Mouse (Mus musculus) MEL (cell line): ENCODE measurements at regions not wholly inside any gene's neighbourhood (a gene's known extent, or its start where the extent isn't known, plus 50 kb on each side); places are given as distances from the start of the nearest gene placed in this dataset.

Experiments
- DNase-seq: peaks from one replicate; pipeline ENCODE4 v3.0.0; 2011; ENCODE audit warnings: low read depth, low spot score
- H3K27ac ChIP-seq: 2 replicates; pipeline ENCODE4 v1.5.1; 2012; ENCODE audit warnings: low read depth, mild to moderate bottlenecking, control low read depth, low read length, moderate library complexity; ENCODE audit not compliant: control insufficient read depth
- H3K27me3 ChIP-seq, 2 experiments: fragments of 150-350 bp in 1 of 2; sonication (generic) in 1 of 2; 2 replicates each; pipeline ENCODE4 v1.6.1; 2012; ENCODE audit warnings: low read length in 2 of 2, mild to moderate bottlenecking in 2 of 2, improper control_type of control experiment in 1 of 2, moderate library complexity in 1 of 2; ENCODE audit not compliant: insufficient read depth in 2 of 2, control insufficient read depth in 1 of 2
- H3K36me3 ChIP-seq, 2 experiments: 2 replicates each; pipeline ENCODE4 v1.6.1; 2012 to 2014; ENCODE audit warnings: low read length in 2 of 2, improper control_type of control experiment in 1 of 2, inconsistent platforms in 1 of 2, mild to moderate bottlenecking in 1 of 2; ENCODE audit not compliant: insufficient read depth in 2 of 2, control insufficient read depth in 1 of 2
- H3K4me1 ChIP-seq, 2 experiments: fragments of 150-350 bp in 1 of 2; sonication (generic) in 1 of 2; 2 replicates each; pipeline ENCODE4 v1.6.1; 2012; ENCODE audit warnings: low read length in 2 of 2, improper control_type of control experiment in 1 of 2, mild to moderate bottlenecking in 1 of 2; ENCODE audit not compliant: insufficient read depth in 2 of 2, control insufficient read depth in 1 of 2
- H3K4me3 ChIP-seq, 2 experiments: fragments of 150-350 bp in 1 of 2; sonication (generic) in 1 of 2; 2 replicates each; pipeline ENCODE4 v1.5.1; 2012; ENCODE audit warnings: low read depth in 2 of 2, low read length in 2 of 2, mild to moderate bottlenecking in 2 of 2, moderate library complexity in 2 of 2, control low read depth in 1 of 2, improper control_type of control experiment in 1 of 2; ENCODE audit not compliant: control insufficient read depth in 1 of 2, insufficient read depth in 1 of 2
- H3K79me2 ChIP-seq: 2 replicates; pipeline ENCODE4 v1.6.1; 2012; ENCODE audit warnings: mild to moderate bottlenecking, low read length, moderate library complexity; ENCODE audit not compliant: control insufficient read depth, poor library complexity, insufficient read depth
- H3K9ac ChIP-seq: 2 replicates; pipeline ENCODE4 v1.6.1; 2012; ENCODE audit warnings: low read depth, mild to moderate bottlenecking, control low read depth, low read length, moderate library complexity; ENCODE audit not compliant: control insufficient read depth, poor library complexity, severe bottlenecking
- H3K9me3 ChIP-seq: fragments of 150-350 bp; sonication (generic); replicated peaks from 2 replicates; pipeline ENCODE4 v1.6.1; 2012; ENCODE audit warnings: mild to moderate bottlenecking, low read length, improper control_type of control experiment, moderate library complexity; ENCODE audit not compliant: insufficient read depth
- CHD1 ChIP-seq: IDR thresholded peaks from 2 replicates; pipeline ENCODE4 v1.6.1; 2012; ENCODE audit warnings: low read depth, mild to moderate bottlenecking, inconsistent platforms, low read length, improper control_type of control experiment
- CHD2 ChIP-seq: IDR thresholded peaks from 2 replicates; pipeline ENCODE4 v1.6.1; 2011; ENCODE audit warnings: low read length, improper control_type of control experiment
- E2F4 ChIP-seq: IDR thresholded peaks from 2 replicates; pipeline ENCODE4 v1.6.1; 2011; ENCODE audit warnings: low read depth, low read length, improper control_type of control experiment, borderline replicate concordance
- EP300 ChIP-seq, 2 experiments: IDR thresholded peaks; 2 replicates each; pipeline ENCODE4 v1.6.1; 2011; ENCODE audit warnings: improper control_type of control experiment in 2 of 2, low read length in 2 of 2, low read depth in 1 of 2, mild to moderate bottlenecking in 1 of 2
- GATA1 ChIP-seq: IDR thresholded peaks from 2 replicates; pipeline ENCODE4 v1.6.1; 2011; ENCODE audit warnings: low read depth, low read length, improper control_type of control experiment
- HCFC1 ChIP-seq: IDR thresholded peaks from 2 replicates; pipeline ENCODE4 v1.6.1; 2012; ENCODE audit warnings: low read depth, mild to moderate bottlenecking, inconsistent platforms, low read length, improper control_type of control experiment, moderate library complexity
- MAFK ChIP-seq: IDR thresholded peaks from 2 replicates; pipeline ENCODE4 v1.6.1; 2011; ENCODE audit warnings: low read depth, mild to moderate bottlenecking, low read length, improper control_type of control experiment, borderline replicate concordance
- MEF2A ChIP-seq: IDR thresholded peaks from 2 replicates; pipeline ENCODE4 v1.6.1; 2014; ENCODE audit warnings: low read depth, mild to moderate bottlenecking, inconsistent platforms, low read length, improper control_type of control experiment; ENCODE audit not compliant: poor library complexity, insufficient replicate concordance, severe bottlenecking; ENCODE audit errors: extremely low read depth
- MXI1 ChIP-seq: IDR thresholded peaks from 2 replicates; pipeline ENCODE4 v1.6.1; 2011; ENCODE audit warnings: mild to moderate bottlenecking, low read depth, low read length, improper control_type of control experiment
- MYC ChIP-seq: IDR thresholded peaks from 2 replicates; pipeline ENCODE4 v1.6.1; 2011; ENCODE audit warnings: low read depth, mild to moderate bottlenecking, low read length, improper control_type of control experiment, moderate library complexity
- NELFE ChIP-seq: IDR thresholded peaks from 2 replicates; pipeline ENCODE4 v1.6.1; 2011; ENCODE audit warnings: low read depth, low read length, improper control_type of control experiment
- POLR2A ChIP-seq, 2 experiments: IDR thresholded peaks; 2 replicates each; pipeline ENCODE4 v1.6.1; 2011 to 2012; ENCODE audit warnings: low read length in 2 of 2, mild to moderate bottlenecking in 2 of 2, control low read depth in 1 of 2, improper control_type of control experiment in 1 of 2, low read depth in 1 of 2, moderate library complexity in 1 of 2; ENCODE audit not compliant: control insufficient read depth in 1 of 2, insufficient read depth in 1 of 2, poor library complexity in 1 of 2
- POLR2AphosphoS2 ChIP-seq: IDR thresholded peaks from 2 replicates; pipeline ENCODE4 v1.6.1; 2011; ENCODE audit warnings: low read length, improper control_type of control experiment
- RAD21 ChIP-seq: IDR thresholded peaks from 2 replicates; pipeline ENCODE4 v1.6.1; 2011; ENCODE audit warnings: mild to moderate bottlenecking, low read depth, low read length, improper control_type of control experiment
- RCOR1 ChIP-seq: IDR thresholded peaks from 2 replicates; pipeline ENCODE4 v1.6.1; 2012; ENCODE audit warnings: low read depth, mild to moderate bottlenecking, inconsistent platforms, low read length, improper control_type of control experiment
- SMC3 ChIP-seq: IDR thresholded peaks from 2 replicates; pipeline ENCODE4 v1.6.1; 2011; ENCODE audit warnings: low read depth, low read length, improper control_type of control experiment
- TAL1 ChIP-seq: IDR thresholded peaks from 2 replicates; pipeline ENCODE4 v1.6.1; 2012; ENCODE audit warnings: mild to moderate bottlenecking, inconsistent platforms, low read length, moderate library complexity, mixed read lengths
- TBP ChIP-seq: IDR thresholded peaks from 2 replicates; pipeline ENCODE4 v1.8.0; 2011; ENCODE audit warnings: low read depth, low read length, improper control_type of control experiment
- UBTF ChIP-seq: IDR thresholded peaks from 2 replicates; pipeline ENCODE4 v1.6.1; 2012; ENCODE audit warnings: low read depth, mild to moderate bottlenecking, inconsistent platforms, low read length, improper control_type of control experiment, moderate library complexity, borderline replicate concordance; ENCODE audit not compliant: insufficient read depth
- USF1 ChIP-seq: IDR thresholded peaks from 2 replicates; pipeline ENCODE4 v1.6.1; 2014; ENCODE audit warnings: low read depth, mild to moderate bottlenecking, inconsistent platforms, low read length, improper control_type of control experiment, moderate library complexity
- ZMIZ1 ChIP-seq: IDR thresholded peaks from 2 replicates; pipeline ENCODE4 v1.6.1; 2012; ENCODE audit warnings: low read depth, mild to moderate bottlenecking, inconsistent platforms, low read length, improper control_type of control experiment, moderate library complexity

- Histone ChIP-seq H3K36me3 (no peaks in the 10 kb centered on the region), H3K27ac (no peak overlapping the region), H3K79me2 (no peaks in the 10 kb centered on the region), H3K27me3 (no peaks in the 10 kb centered on the region), H3K9ac (no peak overlapping the region), H3K9me3 (no peaks in the 10 kb centered on the region)
- DNase-seq: no peak
- no peak for TF ChIP-seq POLR2AphosphoS2
- TF ChIP-seq USF1: no peak
- no peak for TF ChIP-seq MXI1
- no peak for TF ChIP-seq ZMIZ1
- TF ChIP-seq TAL1: no peak
- no peak for TF ChIP-seq NELFE
- no peak for TF ChIP-seq CHD2
- no peak for TF ChIP-seq TBP
- no peak for TF ChIP-seq GATA1
- TF ChIP-seq E2F4: no peak
- no peak for TF ChIP-seq MAFK
- TF ChIP-seq, all 39 proteins: peak for 0
- Histone ChIP-seq H3K4me3 (no peak overlapping the region), H3K4me1 (no peaks in the 10 kb centered on the region)
These were observed 172.3 kb downstream of the Npr3 start for GRCm38 (mm10) chr15:11734639-11735265.

DNA sequence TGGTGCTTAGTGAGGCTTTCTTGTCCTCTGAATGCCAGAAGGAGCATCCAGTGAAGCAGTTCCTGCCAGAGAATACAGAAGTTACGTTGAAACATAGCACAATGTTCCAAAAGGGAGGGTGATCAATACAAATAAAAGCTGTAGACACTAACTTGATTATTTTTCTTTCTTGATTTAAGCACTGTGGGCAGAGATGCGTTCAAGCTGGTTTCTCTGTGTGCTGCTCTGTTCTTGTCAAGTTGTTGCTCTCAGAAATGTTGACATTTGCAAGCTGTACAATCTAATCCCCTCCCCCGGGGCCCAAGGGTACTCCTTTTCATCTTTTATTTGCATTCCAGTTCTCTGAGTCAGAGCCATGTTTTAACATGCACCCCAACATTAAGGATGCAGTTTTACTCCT is 177.7 kb downstream of the Npr3 start:
- H3K4me3 ChIP-seq: no peak overlapping the region
- H3K36me3 ChIP-seq: no peaks in the 10 kb centered on the region
- H3K79me2 ChIP-seq: no peaks in the 10 kb centered on the region
- H3K27me3 ChIP-seq: no peaks in the 10 kb centered on the region
- H3K4me1 ChIP-seq: no peaks in the 10 kb centered on the region
- TF ChIP-seq CHD1 (no peak), RCOR1 (no peak), SMC3 (no peak), HCFC1 (no peak), POLR2A (IDR thresholded peaks at IDR 0.05; ENCODE audit: control insufficient read depth in 1 of 2, insufficient read depth in 1 of 2, low read depth in 1 of 2, low read length in 2 of 2, poor library complexity in 1 of 2) (no peak), ZMIZ1 (no peak), EP300 (IDR thresholded peaks at IDR 0.05; ENCODE audit: low read depth in 1 of 2, low read length in 2 of 2) (no peak), POLR2AphosphoS2 (no peak), UBTF (no peak), MYC (no peak), TBP (no peak), RAD21 (no peak), TAL1 (no peak), MEF2A (no peak)
- TF ChIP-seq, all 39 proteins: peak for 0
- no peak for DNase-seq
- H3K9me3 ChIP-seq: no peaks in the 10 kb centered on the region
- no peak overlapping the region for H3K9ac ChIP-seq
- no peak overlapping the region for H3K27ac ChIP-seq
